Mouse (Mus musculus) erythroblast, adult 5-6 weeks (primary cell): ENCODE results near the gene Eefsec. TPM values are rescaled to one million over a fixed set of nuclear protein-coding genes. Genes with fewer than 3 reads are reported as not detected.

Experiments used
- ATAC-seq: replicated peaks from 2 replicates; pipeline ENCODE4 v1.8.0; 2016; ENCODE audit warnings: moderate number of reproducible peaks, mild to moderate bottlenecking, moderate TSS enrichment, inconsistent platforms; ENCODE audit not compliant: poor library complexity, low FRiP score, severe bottlenecking
- total RNA-seq, 2 experiments: library from RNA; stranded (forward) in 1 of 2; stranded (reverse) in 1 of 2; fragments of 150-400 nt in 1 of 2; fragments of 200-764, 138-1000 nt in 1 of 2; gene quantifications; 2 replicates each; pipeline versions ENCODE4 v1.2.3 to v1.2.4; 2015 to 2017; ENCODE audit warnings: low replicate concordance in 2 of 2

The Eefsec gene
- total RNA-seq (2015; ENCODE audit: low replicate concordance) (3.3 and 6.7 TPM in 2 replicates), total RNA-seq (2017; ENCODE audit: low replicate concordance) (3.1 and 12.4 TPM in 2 replicates)

DNA sequence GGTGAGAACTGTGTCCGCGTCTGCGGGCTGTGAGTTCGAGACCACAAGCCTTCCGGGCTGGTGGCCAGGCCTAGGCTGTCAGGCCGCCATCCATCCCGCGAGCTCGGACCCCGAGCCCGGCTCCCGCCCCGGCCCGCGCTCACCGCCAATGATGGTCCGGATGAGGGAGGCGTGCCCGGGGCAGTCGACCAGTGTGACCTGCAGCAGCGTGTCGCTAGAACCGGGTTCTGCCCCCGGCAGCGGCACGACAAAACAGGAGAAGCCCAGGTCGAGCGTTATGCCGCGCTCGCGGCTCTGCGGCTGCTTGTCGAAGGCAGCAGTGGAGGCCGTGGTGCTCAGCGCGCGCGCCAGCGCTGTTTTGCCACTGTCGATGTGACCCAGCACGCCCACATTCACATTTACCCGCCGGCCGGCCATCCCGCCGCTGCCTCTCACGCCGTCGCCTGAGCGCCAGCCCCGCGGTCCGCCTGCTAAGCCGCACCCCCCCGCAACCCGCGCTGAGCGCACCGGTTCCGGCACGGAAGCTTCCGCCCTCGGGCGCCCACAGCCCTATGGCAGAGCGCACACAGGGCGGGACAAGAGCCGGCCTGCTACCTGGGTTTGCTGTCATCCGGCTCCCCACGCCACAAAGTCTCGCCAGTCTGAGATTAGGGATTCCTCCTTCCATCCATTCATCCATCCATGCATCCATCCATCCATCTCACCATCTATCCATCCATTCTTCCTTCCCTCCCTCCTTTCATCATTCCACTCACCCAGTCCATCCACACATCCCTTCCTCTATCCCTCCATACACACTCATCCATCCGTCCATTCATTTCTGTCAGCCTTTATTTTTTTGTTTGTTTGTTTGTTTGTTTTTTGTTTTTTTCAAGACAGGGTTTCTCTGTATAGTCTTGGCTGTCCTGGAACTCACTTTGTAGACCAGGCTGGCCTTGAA, at the start of gene Eefsec:
Gene Eefsec (minus strand): TSS at position 477 of the 940 bp plus-strand sequence.
- ATAC-seq: peak; percentile 89

DNA sequence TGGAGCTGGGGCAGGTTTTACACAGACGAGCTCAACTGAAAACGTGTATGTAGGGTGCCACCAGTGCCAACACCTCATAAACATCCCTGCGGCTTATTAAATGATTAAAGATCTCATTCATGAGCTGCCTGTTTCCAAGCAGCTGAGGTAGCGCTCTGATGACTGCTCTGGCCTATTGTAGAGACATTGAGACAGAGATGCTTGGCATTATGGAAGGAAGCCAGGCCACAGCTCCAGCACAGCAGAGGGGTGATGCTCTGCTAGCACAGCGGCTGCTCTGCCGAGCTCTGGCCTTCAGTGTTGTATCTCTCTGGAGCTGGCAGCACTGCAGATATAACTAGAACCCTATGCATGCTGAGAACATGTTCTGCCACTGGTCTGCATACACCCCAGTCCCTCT, 47.4 kb upstream of the Eefsec start:
- ATAC-seq: no peak

DNA sequence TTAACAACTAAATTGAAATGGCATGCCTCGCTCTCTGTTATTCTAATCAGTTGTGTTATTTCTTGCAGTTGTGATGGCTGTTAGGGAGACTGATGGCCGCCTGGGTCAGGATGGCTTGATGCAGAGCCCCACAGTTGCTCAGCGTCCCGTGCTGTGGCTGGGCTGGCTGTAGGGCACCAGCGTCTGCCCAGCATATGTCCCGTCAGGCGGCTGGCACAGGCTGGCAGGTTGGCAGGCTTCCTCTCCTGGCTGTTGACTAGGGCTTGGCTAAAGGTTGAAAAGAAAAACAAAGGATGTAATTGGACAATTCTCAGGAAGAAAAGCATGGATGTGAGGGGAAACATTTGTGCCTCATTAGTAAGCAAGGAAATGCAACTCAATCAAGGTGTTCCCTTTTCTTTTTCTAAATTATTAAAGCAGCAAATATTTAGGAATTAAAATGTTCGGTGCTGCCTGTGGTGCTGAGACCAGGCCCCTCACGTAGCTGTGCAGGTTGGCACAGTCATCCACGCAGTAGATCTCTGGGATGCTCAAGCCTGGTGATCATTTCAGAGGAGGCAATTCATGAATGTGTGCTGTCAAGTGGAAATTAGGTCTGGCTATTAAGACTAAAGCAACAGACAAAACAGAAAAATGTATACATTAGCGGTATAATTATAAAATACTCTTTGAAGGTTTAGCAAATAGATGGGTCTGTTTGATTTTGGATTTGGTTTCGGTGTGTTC, 44.5 kb upstream of the Eefsec start:
- ATAC-seq: no peak

DNA sequence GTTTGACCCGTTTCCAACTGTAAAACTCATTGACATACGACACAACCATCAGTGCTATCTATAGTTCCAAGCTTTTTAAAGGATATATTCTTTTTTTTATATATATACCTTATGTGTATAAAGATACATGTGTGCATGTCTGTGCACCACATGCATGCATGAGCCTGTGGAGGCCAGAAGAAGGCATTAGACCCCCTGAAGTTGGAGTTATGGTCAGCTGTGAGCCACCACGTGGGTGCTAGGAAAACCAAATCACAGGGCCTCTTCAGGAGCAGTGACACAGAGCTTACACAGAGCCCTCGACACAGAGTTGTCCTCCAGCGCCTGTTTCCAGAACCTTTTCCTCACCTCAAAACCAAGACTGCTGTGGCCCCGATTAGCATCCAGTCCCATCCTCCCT, 43.5 kb upstream of the Eefsec start:
- ATAC-seq: no peak

DNA sequence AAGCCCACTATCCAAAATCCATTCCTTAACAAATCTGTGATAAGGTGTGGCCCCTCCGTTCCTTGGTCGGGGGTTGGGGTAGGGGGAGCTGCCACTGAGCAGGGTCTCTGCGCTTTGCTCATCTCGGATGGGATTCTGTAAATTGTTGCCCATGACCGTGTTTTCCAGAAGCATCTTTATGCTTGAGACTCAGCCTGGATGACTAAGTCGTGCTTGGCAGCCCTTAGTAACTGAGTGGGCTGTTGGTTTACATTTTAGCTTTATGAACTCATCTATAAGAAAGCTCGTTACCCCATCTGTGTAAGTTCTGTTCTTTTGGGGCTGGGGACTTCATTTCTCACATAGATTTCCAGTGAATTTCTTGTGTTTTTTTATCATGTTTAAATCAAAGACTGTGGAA, 42.7 kb upstream of the Eefsec start:
- no peak for ATAC-seq

DNA sequence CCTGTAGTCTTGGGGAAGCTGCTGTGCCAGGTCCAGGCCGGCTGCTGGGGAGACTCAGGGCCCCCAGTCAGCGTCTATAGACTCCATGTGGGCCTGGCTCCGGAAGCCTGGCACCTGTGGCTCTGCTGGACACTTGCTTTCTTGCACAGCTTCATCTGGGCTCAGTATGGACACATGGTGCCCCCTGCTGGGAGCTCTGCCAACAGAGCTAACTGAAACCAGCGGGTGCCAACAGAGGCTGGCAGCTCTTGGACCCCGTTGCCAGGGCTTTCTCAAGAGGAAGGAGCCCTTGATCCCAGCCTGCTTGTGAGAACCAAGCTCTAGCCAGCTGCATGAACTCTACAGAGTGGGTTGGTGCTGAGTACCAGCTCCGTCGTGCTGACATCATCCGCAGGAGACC, 40.6 kb upstream of the Eefsec start:
- ATAC-seq: peak; percentile 60

DNA sequence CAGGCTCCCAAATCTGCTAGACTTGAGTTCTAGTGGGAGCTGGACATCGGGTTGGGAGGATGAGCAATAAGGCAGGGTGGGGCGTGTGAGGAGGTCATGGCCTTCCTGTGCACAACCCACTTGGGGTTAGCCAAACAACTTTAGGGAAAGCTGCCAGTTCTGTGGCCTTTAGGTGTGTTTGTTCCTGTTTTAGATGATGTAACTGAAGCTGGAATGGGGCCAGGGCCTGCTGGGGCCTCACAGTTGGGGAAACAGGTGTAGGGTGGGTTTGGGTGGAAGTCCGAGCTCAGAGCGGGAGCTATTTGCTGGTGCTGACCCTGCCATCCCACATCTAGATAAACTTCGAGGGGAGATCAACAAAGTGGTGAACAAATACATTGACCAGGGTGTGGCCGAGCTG, 39.0 kb upstream of the Eefsec start:
- ATAC-seq: no peak

DNA sequence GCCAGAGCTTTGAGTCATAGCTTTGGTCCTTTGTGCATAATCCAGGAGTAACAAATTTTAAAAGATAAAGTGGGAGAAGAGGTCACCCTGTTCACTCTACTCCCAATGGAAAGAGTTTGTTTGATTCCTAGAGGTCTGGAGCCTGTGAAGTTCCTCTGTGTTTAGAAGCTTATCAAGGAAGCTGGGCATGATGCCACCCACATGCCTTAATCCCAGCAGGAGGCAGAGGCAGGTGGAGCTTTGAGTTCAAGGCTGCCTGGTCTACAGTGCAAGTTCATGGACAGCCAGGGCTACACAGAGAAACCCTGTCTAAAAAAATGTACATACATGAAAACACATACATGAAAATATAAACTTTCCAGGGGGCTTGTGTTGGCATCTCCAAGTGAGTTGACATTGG, 37.6 kb upstream of the Eefsec start:
- ATAC-seq: no peak

DNA sequence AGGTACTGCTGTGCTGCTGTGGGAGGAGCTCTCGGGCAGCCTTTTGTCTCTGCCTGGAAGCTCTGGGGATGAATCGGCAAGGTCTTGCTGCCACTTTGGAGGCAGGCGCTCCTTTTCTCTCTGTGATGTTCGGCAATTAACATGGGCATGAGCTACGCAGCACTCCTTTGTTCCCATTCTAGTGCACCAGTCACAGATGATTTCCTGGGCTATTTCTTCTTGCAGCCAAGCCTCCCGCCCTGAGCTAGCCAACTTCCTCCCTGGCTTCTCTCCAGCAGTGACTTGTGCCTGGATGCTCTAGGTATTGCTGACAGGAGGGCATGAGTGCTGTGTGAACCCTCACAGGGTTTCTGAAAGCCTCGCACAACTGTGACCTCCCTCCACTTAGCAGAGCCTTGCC, 36.8 kb upstream of the Eefsec start:
- no peak for ATAC-seq

DNA sequence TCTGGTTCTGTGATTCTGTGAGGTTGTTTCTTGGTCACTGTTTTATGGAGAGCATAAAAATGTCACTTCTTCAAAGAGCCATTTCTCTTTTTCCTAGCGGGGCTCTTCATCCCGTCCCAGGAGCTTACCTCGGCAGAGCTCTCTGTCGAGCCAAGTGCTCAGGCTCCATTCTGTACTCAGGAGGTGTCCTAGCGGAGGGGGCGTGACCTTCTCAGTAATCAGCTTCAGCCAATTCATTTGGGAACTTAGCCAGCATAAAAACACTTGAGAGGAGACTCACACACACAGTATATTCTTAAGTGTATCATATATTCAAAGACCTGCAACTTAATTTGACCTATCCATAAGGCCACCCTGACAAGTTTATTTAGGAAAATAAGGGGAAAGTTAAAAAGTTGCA, 34.1 kb upstream of the Eefsec start:
- ATAC-seq: peak; percentile 68

DNA sequence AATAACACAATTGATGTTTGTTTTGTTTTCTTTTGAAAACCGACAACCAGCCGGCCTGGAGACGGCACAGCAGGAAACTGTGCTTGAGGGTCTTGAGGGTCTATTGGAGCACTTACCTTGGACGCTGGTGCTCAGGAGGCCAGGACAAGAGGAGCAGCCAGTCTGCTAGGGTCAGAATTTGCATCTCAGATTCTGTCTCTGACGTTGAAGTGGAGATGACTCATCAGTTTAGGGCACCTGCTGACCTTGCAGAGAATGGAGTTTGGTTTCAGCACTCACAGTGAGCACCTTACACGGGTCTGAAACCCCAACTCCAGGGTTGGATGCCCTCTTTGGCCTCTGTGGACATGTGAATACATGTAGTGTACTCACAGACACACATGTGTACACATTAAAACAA, 23.5 kb upstream of the Eefsec start:
- ATAC-seq: no peak

DNA sequence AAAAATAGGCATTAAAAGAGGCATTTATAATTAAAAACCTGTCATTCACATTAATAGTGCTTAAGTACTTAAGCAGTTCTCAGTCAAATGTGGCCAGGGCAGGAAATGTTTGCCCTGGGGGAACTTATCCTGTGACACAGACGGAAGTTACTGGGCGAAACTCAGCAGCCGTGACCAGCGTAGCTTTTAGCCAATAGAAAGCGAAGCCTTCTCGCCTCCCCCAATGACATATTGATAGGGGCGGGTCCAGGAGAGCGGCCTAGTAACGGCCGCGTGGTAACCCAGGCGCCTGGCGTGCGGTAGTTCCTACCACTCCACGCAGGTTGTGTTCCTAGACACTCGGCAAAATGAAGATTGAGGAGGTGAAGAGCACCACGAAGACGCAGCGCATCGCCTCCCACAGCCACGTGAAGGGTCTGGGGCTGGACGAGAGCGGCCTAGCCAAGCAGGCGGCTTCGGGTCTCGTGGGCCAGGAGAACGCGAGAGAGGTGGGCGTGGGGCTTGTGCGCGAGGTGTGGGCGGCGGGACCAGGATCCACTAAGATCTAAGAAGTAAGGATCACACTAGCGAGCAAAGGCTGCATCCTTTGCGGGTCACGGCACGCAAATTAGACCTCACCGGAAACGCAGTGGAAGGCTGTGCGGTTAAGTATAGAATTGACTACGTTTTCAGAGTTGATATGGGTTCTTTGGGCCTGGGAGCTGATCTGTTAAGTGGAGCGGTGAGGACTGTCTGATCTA, 19.0 kb upstream of the Eefsec start, which contains the start of gene Ruvbl1:
Gene Ruvbl1 (plus strand): TSS at position 229 of the 740 bp plus-strand sequence.
- peak; percentile 99 for ATAC-seq

DNA sequence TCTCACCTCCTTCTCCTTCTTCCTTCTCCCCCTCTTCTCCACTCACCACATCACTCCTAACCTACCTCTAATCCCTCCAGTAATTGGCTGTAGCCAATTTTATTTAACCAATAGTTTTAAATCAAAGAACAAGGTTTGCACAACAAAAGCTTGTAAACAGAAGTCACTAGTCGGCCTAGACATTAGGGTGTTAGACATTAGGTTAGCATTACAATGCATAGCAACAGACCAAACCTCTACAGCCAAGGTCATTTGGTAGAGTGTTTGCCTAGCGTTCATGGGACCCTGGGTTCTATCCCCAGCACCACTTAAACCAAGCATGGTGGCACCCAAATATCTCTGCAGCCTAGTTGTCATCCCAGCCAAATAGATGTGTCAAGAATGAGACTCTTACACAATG, 8.2 kb upstream of the Eefsec start:
- no peak for ATAC-seq

DNA sequence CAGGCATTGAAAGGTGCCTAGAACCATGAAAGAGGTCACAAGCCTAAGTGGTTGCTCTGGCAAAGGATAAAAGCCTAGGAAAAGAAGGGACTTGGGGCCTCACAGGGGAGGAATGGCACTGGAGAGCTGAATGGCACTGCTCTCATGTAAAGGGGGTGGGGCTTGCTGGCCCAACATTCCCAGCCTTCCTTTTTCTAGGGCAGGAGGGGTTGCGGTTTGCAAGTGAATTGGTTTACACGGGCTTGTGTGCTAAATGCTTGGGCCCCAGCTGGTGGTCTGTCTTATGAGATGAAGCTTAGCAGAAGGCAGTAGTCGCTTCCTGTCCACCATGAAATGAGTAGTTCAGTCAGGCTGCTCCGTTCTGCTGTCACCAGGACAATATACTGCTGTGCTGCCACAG, 1.1 kb upstream of the Eefsec start:
- ATAC-seq: no peak

DNA sequence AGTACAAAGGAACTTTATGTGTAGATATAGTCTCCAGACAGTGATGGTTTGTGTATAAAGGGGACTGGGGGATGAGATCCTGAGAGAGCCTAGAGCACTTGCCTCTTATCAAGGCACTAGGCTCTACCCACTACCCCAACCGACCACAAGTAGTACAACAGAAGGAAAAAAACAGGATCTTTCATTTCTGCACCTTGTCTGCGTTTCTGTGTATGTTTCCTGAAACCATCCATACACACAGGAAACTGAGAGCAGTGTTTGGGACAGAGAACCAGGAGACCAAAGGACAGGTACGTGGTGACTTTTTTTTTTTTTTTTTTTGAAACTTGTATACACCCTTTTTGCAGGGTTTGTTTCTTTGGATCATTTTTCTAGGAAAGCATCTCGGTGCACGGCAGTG, 678 bp downstream of the Eefsec start:
- ATAC-seq: no peak

DNA sequence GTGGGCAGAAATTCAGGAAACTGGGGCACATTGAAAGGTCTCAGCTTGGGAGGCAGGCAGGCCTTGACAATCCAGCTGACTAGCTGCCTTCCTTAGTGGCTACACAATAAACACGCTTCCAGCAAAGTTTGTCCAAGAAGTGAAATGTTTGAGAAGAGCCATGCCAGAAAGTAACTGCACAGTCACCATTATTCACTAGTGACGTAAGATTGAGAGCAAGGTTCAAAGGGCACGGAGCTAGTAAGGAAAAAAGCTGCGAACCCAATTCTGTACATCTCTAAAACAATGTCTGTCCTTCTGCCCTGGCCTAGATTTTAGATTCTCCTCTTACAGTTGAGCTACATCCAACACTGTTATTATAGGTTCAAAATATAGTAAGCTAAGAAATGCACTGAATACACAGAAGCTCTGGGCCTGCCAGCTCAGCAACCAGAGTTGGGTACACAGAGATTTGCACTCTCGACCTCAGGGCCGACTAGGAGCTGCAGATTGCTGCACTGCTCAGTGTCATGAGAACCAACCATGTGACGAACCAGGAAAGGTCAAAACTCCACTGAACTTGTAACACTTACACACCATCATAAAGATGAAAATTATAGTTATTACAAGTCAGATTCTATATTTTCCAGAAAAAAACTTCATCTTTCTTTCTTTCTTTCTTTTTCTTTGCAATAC, 2.1 kb downstream of the Eefsec start:
- no peak for ATAC-seq

DNA sequence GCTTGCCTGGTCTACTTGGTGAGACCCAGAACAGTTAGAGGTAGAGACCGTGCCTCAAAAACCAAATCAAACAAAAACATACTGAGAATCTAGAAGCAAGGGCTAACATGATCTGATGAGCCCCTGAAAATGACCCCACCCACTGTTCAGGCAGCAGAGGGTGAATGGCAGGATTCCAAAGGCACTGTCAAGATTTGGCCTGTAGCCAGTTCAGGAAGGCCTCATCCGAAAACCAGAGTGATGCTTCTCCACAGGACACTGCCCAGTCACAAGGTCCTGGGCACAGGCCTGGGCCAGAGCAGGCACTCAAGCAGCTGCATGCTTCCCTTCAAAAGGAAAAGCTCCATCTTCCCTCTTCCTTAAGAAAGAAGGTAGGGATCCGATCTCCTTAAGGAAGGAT, 2.9 kb downstream of the Eefsec start:
- ATAC-seq: no peak

DNA sequence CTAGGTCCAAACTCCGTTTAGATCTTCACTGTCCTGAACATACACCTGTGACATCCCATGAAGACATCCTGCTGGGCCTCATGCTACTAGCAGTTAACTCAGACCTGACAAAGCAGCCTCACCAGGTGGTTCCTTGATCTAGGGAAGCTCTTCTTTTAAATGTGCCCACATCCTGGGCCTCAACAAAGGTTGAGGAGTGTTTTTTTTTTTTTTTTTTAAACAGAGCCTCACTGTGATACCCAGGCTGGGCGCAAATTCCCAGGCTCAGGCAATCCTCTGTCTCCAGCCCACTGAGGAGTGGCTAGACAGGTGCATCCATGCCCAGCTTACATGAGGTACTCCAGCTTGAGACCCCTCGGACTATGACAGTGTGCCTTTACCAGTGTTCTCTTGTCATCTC, 3.8 kb downstream of the Eefsec start:
- no peak for ATAC-seq

DNA sequence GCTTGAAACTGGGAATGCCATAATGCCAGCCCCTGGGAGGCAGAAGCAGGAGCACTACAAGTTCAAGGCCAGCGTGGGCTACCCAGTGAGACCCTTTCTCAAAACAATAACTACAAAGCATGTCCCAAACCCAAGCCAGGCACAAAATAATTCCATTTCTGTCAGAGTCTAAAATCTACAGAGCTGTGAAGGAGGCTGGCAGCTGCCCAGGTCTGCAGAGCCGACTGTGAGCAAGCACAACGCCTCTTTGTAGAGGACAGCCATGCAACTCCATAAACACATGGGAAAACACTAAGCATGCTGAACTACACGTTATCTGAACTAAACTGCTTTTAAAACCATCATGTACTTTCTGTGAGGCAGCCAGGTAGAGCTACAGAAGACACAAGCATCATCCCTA, 7.3 kb downstream of the Eefsec start:
- ATAC-seq: no peak

DNA sequence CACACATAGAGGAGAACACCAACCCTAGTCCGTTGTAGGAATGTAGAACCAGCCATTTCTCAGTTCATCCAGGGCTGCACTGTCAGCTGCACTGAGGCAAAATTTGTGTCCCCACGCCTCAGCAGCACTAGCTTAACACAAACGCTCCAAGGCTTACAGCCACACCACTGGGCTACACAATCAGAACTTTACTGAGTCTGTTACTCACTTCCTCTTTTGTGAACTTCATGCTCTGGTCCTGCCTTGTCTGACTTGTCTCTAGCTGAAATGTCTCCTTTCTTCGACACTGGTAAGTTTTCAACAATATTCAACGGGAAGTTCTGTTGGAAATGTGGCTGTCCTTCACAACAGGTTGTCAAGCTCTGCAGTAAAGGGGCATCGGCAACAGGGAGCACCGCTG, 10.7 kb downstream of the Eefsec start:
- ATAC-seq: no peak
